Mouse (Mus musculus) heart, adult 11 months (tissue): Measurements from ENCODE around the gene Osbpl8.

Experiments
- DNase-seq: peaks from one replicate; pipeline ENCODE4 v3.0.0; 2022

Osbpl8 gene

GRCm38 (mm10) chr10:111318805-111319500 is 154.4 kb downstream of the Osbpl8 start:
- peak; percentile 62 for DNase-seq

- DNase-seq: peak; percentile 43
Measured at GRCm38 (mm10) chr10:111320579-111320978, 156.0 kb downstream of the Osbpl8 start.

GRCm38 (mm10) chr10:111327957-111328356 is 163.4 kb downstream of the Osbpl8 start:
- DNase-seq: peak; percentile 68

- peak; percentile 55 for DNase-seq
Measured at GRCm38 (mm10) chr10:111329326-111329725, 164.8 kb downstream of the Osbpl8 start.

GRCm38 (mm10) chr10:111334902-111335301 is 170.3 kb downstream of the Osbpl8 start:
- no peak for DNase-seq

- peak; percentile 81 for DNase-seq
Measured at GRCm38 (mm10) chr10:111335517-111336352, 171.2 kb downstream of the Osbpl8 start.

- peak; percentile 56 for DNase-seq
Measured at GRCm38 (mm10) chr10:111336353-111336713, 171.8 kb downstream of the Osbpl8 start.

- peak; percentile 74 for DNase-seq
Measured at GRCm38 (mm10) chr10:111339296-111339695, 174.7 kb downstream of the Osbpl8 start.

GRCm38 (mm10) chr10:111341761-111342160 is 177.2 kb downstream of the Osbpl8 start:
- no peak for DNase-seq

GRCm38 (mm10) chr10:111343555-111343954 is 179.0 kb downstream of the Osbpl8 start:
- no peak for DNase-seq
